Mouse (Mus musculus) heart, embryonic 15.5 days (tissue): ENCODE results near the gene Arhgap25. TPM values are rescaled to one million over a fixed set of nuclear protein-coding genes. Genes with fewer than 3 reads are reported as not detected.
A peak's percentile ranks its signal among the peaks of the same experiment; 100 is the strongest.
"Not testable (repeated sequence)": the region's sequence is repeated elsewhere in the genome, so short reads cannot be mapped to it uniquely, and the experiment has no call there.

Source experiments
- ATAC-seq: fragments of 200-750 bp; cut with Nextera tagmentation; replicated peaks from 2 replicates; pipeline ENCODE4 v1.8.0; 2017; ENCODE audit warnings: low read depth, moderate TSS enrichment; ENCODE audit not compliant: insufficient number of reproducible peaks, insufficient read depth, low FRiP score
- H3K27ac ChIP-seq: fragments of 300-500 bp; sonication (generic); 2 replicates; pipeline ENCODE4 v1.5.1; 2015; ENCODE audit warnings: mild to moderate bottlenecking, inconsistent platforms
- H3K27me3 ChIP-seq: fragments of 300-500 bp; sonication (generic); 2 replicates; pipeline ENCODE4 v1.6.1; 2015; ENCODE audit warnings: inconsistent platforms
- H3K36me3 ChIP-seq: fragments of 300-500 bp; sonication (generic); 2 replicates; pipeline ENCODE4 v1.6.1; 2015; ENCODE audit warnings: mild to moderate bottlenecking, inconsistent platforms
- H3K4me1 ChIP-seq: fragments of 300-500 bp; sonication (generic); replicated peaks from 2 replicates; pipeline ENCODE4 v1.6.1; 2015; ENCODE audit warnings: inconsistent platforms
- H3K4me2 ChIP-seq: fragments of 300-500 bp; sonication (generic); 2 replicates; pipeline ENCODE4 v1.6.1; 2015; ENCODE audit warnings: inconsistent platforms, mild to moderate bottlenecking, moderate library complexity
- H3K4me3 ChIP-seq: fragments of 300-500 bp; sonication (generic); 2 replicates; pipeline ENCODE4 v1.5.1; 2015; ENCODE audit warnings: mild to moderate bottlenecking, inconsistent platforms
- H3K9ac ChIP-seq: fragments of 300-500 bp; sonication (generic); 2 replicates; pipeline ENCODE4 v1.6.1; 2015; ENCODE audit warnings: mild to moderate bottlenecking, inconsistent platforms
- H3K9me3 ChIP-seq: fragments of 300-500 bp; sonication (generic); replicated peaks from 2 replicates; pipeline ENCODE4 v1.6.1; 2016; ENCODE audit warnings: inconsistent platforms
- WGBS: fragments of 180-500 bp; shearing (Covaris S2); methylation state at CpG from one replicate; pipeline ENCODE4 v1.1.7; 2015; ENCODE audit warnings: mixed read lengths; 5-methylcytosine and 5-hydroxymethylcytosine counted together
- polyA plus RNA-seq: library from polyadenylated mRNA; unstranded; fragments of >200 nt; fragmentation: Nextera tagmentation; extraction: Ambion mirVana; gene quantifications from 2 replicates; pipeline ENCODE4 v1.2.1, GENCODE M21; 2015

Arhgap25 gene
- polyA plus RNA-seq, 1 experiment from 2014 or later, result 3.5 TPM

DNA sequence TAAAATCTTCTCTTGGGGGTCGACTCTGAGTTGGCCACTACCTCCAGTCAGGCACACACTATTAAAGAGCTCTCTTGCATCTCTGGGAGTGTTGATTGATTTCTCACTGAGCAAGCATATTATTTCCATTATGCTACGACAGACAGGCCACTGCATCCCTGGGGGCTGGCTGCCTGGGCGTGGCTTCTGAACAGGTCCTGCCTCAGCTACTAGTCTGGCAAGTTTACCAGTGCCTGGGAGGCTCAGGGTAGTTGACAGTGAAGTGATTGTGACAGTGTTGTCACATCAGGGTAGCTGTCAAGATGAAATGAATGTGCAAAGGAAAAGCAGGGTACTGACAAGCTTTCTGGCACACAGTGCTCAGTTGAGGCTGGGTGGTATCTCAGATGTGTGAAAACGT, 54.2 kb downstream of the Arhgap25 start:
- H3K4me1 ChIP-seq, result no peaks in the 10 kb centered on the region; the same call in none of the 2 replicates
- no peaks in the 10 kb centered on the region for H3K9me3 ChIP-seq
- peaks cover 16% of the 10 kb centered on the region for H3K27me3 ChIP-seq
- ATAC-seq, result no peak
- no peak overlapping the region for H3K27ac ChIP-seq
- H3K36me3 ChIP-seq, result peaks cover 6% of the 10 kb centered on the region; the same call in 1 of the 2 replicates
- WGBS, result 34% methylated on average over 4 of the region's 4 CpGs
- no peak overlapping the region for H3K9ac ChIP-seq
- H3K4me3 ChIP-seq, result no peak overlapping the region
- H3K4me2 ChIP-seq, result no peak overlapping the region

DNA sequence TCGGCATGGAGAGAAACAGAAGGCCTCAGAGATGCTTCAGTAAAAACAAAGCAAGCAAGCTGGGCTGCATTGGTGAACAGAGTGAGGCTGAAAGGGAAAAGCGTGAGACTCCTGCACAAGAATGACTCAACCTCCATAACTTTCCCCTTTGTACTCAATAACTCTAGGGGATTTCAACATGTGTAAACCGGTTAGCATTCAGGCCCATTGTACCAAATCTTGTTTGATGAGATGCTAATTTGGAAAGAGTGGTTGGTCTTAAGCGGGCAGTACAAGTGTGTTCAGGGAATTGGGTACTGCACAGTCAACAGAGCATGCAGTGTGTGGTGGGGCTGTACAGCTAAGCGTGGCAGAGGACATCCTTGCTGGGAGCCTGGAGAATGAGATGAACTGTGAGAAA, 57.8 kb downstream of the Arhgap25 start:
- WGBS, result 83% methylated on average over 5 of the region's 5 CpGs
- Histone ChIP-seq H3K27me3 (peaks cover 21% of the 10 kb centered on the region), H3K9me3 (no peaks in the 10 kb centered on the region)

DNA sequence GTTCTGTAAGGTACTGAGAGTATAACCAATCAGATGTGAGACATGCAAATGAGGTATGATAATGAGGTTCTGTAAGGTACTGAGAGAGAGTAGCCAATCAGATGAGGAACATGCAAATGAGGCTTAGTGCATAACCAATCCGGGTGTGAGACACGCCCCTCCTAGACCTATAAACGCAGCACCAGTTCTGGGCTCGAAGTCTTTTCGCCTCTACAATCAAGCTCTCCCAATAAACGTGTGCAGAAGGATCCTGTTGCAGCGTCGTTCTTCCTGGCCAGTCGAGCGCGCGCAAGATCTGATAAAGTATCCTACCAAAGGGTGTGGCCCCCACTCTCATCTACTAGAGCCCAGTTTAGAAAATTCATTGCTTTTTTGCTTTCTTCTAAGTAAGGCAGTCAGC, 63.0 kb downstream of the Arhgap25 start:
- ATAC-seq, H3K36me3 ChIP-seq, H3K9me3 ChIP-seq, H3K4me2 ChIP-seq, H3K9ac ChIP-seq, H3K4me3 ChIP-seq, H3K27ac ChIP-seq: not testable (repeated sequence)
- Histone ChIP-seq H3K4me1 (peaks cover 11% of the 10 kb centered on the region), H3K27me3 (peaks cover 20% of the 10 kb centered on the region)
- 92% methylated on average over 12 of the region's 12 CpGs for WGBS

More for the DNA sequence above, 57.8 kb downstream of the Arhgap25 start:
- Histone ChIP-seq H3K4me3 (no peak overlapping the region), H3K4me2 (no peak overlapping the region), H3K4me1 (no peaks in the 10 kb centered on the region; the same call in none of the 2 replicates), H3K36me3 (no peaks in the 10 kb centered on the region), H3K9ac (no peak overlapping the region), H3K27ac (no peak overlapping the region)
- ATAC-seq, result no peak

DNA sequence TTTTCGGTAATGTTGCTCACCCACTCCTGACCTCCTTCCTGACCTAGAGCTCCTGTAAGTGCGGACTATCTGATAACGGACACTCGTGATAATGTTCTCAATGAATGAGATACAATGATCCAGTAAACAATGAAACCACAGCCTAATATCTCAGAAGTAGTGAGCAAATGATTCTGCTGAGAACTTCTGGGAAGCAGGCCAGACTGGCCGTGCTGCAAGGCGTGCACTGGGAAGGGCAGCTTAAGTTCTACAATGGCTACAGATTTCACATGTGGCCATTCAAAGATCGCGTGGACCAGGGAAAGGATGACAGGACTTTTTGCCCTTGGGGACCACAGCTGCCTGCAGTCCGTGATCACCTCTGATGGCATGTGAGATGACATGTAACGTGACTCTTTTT, 64.7 kb downstream of the Arhgap25 start:
- 41% methylated on average over 10 of the region's 10 CpGs for WGBS
- Histone ChIP-seq H3K4me3 (no peak overlapping the region), H3K4me1 (peaks cover 11% of the 10 kb centered on the region), H3K27me3 (peaks cover 31% of the 10 kb centered on the region), H3K9ac (no peak overlapping the region), H3K27ac (no peak overlapping the region), H3K4me2 (no peak overlapping the region), H3K36me3 (no peaks in the 10 kb centered on the region), H3K9me3 (no peaks in the 10 kb centered on the region)
- no peak for ATAC-seq

DNA sequence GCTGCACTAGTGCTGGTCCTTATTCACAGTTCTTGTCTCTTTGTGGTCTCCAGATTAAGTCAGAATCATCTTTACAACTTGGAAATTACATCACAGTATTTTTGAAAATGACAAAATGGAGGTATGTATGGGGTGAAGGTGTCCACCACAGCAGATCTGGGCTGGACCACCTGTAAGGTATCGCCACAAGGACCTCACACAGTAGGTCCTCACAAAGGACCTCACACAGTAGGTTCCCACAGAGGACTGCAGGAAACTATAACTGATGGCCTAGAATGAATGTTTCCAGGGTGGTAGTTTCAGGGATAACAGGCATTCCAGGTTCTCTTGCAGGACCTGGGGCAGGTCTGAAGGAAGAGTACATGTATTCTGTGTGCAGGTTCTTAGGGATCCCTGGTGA, 65.7 kb downstream of the Arhgap25 start:
- Histone ChIP-seq H3K4me3 (no peak overlapping the region), H3K27ac (no peak overlapping the region), H3K4me1 (peaks cover 11% of the 10 kb centered on the region), H3K9me3 (no peaks in the 10 kb centered on the region), H3K36me3 (no peaks in the 10 kb centered on the region), H3K9ac (no peak overlapping the region), H3K27me3 (peaks cover 38% of the 10 kb centered on the region), H3K4me2 (no peak overlapping the region)
- no peak for ATAC-seq
- WGBS, result 97% methylated on average over 1 of the region's 1 CpGs

DNA sequence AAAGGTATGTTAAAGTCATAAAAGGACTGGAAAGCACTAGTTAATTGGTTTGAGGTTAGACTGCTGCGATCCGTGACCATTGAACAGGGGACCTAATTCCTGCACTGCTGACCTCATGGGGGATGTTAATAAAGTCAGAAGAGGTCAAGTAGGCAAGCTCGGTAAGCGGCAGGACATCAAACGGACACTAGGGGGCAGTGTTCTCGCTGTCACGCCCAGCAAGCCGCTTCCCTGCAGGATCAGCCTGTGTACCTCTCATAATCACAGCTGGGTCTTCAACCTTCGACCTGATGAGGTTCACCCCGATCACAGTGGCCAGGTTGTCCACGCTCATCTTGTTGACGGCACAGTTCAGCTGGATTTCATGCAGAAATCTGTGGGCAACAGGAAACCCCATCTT, 66.8 kb downstream of the Arhgap25 start:
- no peak for ATAC-seq
- Histone ChIP-seq H3K4me3 (no peak overlapping the region), H3K9ac (no peak overlapping the region), H3K4me1 (peaks cover 11% of the 10 kb centered on the region), H3K4me2 (peak overlapping the region; percentile 11; the same call in 1 of the 2 replicates), H3K27me3 (peaks cover 38% of the 10 kb centered on the region), H3K9me3 (no peaks in the 10 kb centered on the region), H3K27ac (no peak overlapping the region), H3K36me3 (no peaks in the 10 kb centered on the region)
- 16% methylated on average over 12 of the region's 12 CpGs for WGBS

DNA sequence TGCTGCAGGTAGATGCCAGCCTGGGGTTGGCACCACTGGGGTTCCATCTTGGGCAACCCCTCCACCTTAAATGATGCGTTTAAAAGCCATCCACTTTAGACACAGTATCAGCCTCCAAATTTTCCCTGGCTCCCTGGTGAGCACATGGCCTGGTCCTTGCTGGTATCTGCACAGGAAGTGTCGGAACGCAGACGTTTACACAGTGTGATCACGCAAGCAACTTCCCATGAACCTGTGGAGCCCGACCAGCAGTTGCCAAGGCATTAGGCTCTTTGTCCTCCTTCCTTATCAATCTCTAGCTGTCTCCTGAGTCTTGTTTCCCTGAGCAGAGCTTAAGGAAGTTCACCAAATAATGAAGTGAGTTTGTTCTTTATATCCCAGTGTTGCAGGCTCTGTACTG, 77.6 kb downstream of the Arhgap25 start:
- Histone ChIP-seq H3K9ac (no peak overlapping the region), H3K4me3 (no peak overlapping the region), H3K27me3 (peaks cover 81% of the 10 kb centered on the region), H3K4me1 (no peaks in the 10 kb centered on the region), H3K36me3 (no peaks in the 10 kb centered on the region), H3K4me2 (no peak overlapping the region), H3K9me3 (no peaks in the 10 kb centered on the region), H3K27ac (no peak overlapping the region)
- no peak for ATAC-seq
- 40% methylated on average over 6 of the region's 6 CpGs for WGBS

DNA sequence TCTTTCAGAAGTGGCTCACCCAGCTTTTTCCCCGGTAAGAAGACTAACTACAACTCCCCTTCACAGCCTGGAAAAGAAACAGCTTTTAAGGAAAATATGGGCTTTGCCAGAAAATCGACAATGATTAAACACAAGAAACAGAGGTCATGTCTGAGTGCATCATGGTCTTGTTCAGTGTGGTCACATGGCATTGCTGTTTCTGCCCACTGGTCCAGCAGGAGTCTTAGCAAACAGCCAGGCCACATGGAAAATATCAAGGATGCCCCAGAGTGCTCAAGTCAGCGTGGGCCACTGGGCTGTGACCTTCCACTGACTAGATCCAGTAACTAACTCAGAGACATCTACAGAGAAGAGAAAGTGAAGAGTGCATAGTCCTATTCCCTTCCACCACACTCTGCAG, 81.3 kb downstream of the Arhgap25 start:
- Histone ChIP-seq H3K4me3 (no peak overlapping the region), H3K4me1 (peaks cover 9% of the 10 kb centered on the region; the same call in 1 of the 2 replicates), H3K27ac (no peak overlapping the region), H3K9me3 (no peaks in the 10 kb centered on the region), H3K9ac (no peak overlapping the region), H3K4me2 (no peak overlapping the region), H3K36me3 (no peaks in the 10 kb centered on the region), H3K27me3 (peaks cover 72% of the 10 kb centered on the region)
- no peak for ATAC-seq
- WGBS, result 57% methylated on average over 3 of the region's 3 CpGs

DNA sequence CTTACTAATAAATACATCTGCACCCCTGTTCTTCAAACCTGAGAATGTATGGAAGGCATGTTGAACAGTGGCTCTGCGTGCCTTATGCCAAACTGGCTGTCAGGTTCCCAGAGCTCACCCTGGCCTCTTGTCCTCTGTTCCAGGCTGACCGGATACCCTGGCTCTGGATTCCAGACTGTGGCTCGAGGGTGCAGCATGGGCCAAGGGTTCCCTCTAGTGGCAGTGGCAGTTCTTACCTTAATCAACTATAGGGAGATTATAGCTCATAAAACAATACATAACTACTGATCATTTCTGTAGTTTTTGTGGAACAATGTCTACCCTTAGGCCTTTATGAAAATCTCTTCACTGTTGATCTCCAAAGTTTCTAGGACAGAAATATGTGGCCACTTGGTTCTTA, 82.0 kb downstream of the Arhgap25 start:
- no peak overlapping the region for H3K9ac ChIP-seq
- H3K27me3 ChIP-seq, result peaks cover 78% of the 10 kb centered on the region
- peaks cover 9% of the 10 kb centered on the region; the same call in 1 of the 2 replicates for H3K4me1 ChIP-seq
- no peak overlapping the region for H3K4me3 ChIP-seq
- H3K9me3 ChIP-seq, result no peaks in the 10 kb centered on the region
- H3K36me3 ChIP-seq, result no peaks in the 10 kb centered on the region
- no peak overlapping the region for H3K27ac ChIP-seq
- no peak for ATAC-seq
- no peak overlapping the region for H3K4me2 ChIP-seq
- WGBS, result 62% methylated on average over 3 of the region's 3 CpGs

DNA sequence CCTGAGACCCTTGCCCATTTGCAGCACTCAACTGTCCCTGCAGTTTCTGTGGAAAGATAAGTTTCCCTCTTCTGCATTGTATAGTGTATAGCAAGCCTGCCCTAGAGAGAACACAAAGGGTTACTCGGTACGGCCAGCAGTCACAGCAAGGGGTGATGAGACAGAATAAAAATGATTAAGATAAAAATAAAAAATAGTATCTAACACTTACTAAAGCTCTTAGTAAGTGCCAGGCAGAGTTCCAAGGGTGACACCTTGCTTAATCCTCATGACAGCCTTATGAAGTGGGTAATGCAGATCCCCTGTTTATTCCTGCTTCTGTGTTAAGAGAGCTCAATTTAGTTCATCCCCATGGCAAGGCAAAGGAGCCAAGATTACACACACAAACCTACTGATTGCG, 83.5 kb downstream of the Arhgap25 start:
- peak; percentile 70 for ATAC-seq
- H3K4me2 ChIP-seq, result no peak overlapping the region
- WGBS, result 34% methylated on average over 3 of the region's 3 CpGs
- H3K36me3 ChIP-seq, result no peaks in the 10 kb centered on the region
- H3K9ac ChIP-seq, result no peak overlapping the region
- peaks cover 9% of the 10 kb centered on the region; the same call in 1 of the 2 replicates for H3K4me1 ChIP-seq
- H3K27me3 ChIP-seq, result peaks cover 75% of the 10 kb centered on the region
- H3K27ac ChIP-seq, result peak overlapping the region; percentile 31
- no peak overlapping the region for H3K4me3 ChIP-seq
- no peaks in the 10 kb centered on the region for H3K9me3 ChIP-seq

DNA sequence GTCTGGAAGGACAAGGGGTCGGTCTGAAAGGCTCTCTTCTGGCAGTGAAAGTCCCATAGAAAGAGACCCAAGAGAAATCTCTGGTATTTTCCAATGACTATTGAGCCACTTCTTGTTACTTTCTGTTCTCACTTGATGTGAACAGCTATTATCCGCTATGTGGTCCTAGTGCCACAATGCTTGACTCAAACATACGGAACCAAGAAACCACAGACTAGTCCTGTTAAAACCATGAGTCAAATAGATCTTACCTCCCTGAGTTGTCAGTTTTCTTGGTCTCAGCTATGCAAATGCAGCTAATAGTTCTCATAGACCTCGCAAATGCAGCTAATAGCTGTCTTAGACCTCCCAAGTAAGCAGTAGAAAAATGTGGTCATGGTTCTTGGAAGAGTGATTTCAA, 85.8 kb downstream of the Arhgap25 start:
- ATAC-seq, result no peak
- WGBS, result 83% methylated on average over 4 of the region's 4 CpGs
- Histone ChIP-seq H3K9ac (no peak overlapping the region), H3K4me1 (peaks cover 16% of the 10 kb centered on the region), H3K4me2 (no peak overlapping the region), H3K4me3 (no peak overlapping the region), H3K27me3 (peaks cover 69% of the 10 kb centered on the region), H3K36me3 (no peaks in the 10 kb centered on the region), H3K27ac (no peak overlapping the region), H3K9me3 (no peaks in the 10 kb centered on the region)

DNA sequence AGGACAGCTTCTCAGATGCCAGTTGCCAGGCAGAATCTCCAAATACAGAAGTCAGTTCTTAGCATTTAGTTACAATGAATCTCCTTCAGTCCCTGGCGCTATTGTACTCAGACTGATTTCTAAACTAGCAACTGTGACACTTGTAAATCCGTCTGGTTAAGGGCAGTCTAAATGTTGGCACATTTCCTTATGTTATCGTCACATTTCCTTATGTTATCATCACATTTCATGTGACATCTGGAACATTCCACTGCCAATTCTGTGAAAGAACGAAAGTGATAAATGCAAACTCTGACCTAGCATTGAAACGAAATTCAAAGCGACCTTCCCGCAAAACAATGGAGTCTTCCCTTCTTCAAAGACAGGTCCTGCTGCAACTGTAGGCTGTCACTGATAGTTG, 87.8 kb downstream of the Arhgap25 start:
- no peak for ATAC-seq
- peaks cover 58% of the 10 kb centered on the region for H3K27me3 ChIP-seq
- no peak overlapping the region for H3K27ac ChIP-seq
- 47% methylated on average over 7 of the region's 7 CpGs for WGBS
- no peak overlapping the region for H3K9ac ChIP-seq
- no peak overlapping the region for H3K4me3 ChIP-seq
- H3K4me1 ChIP-seq, result peaks cover 27% of the 10 kb centered on the region
- H3K9me3 ChIP-seq, result no peaks in the 10 kb centered on the region
- no peaks in the 10 kb centered on the region for H3K36me3 ChIP-seq
- no peak overlapping the region for H3K4me2 ChIP-seq
